Mouse (Mus musculus) gastrocnemius, postnatal 14 days (tissue): ENCODE data around the gene Faap100. TPM values are rescaled to one million over a fixed set of nuclear protein-coding genes. Genes with fewer than 3 reads are reported as not detected.
A peak's percentile ranks its signal among the peaks of the same experiment; 100 is the strongest.
"Not testable (repeated sequence)": the region's sequence is repeated elsewhere in the genome, so short reads cannot be mapped to it uniquely, and the experiment has no call there.

Source experiments
- DNase-seq: peaks from one replicate; pipeline ENCODE4 v3.0.0; 2021; ENCODE audit warnings: mixed read lengths
- intact Hi-C: fragments of 180-260 bp; cut with DNase I; formaldehyde crosslinking; loops from one replicate; pipeline ENCODE4 v1.15.1; 2025; ENCODE audit warnings: low total_unique reads
- long read RNA-seq, 2 experiments: library from polyadenylated mRNA; stranded (forward); transcript quantifications; one replicate each; pipeline ENCODE4 v2.0.0; 2021
- total RNA-seq, 2 experiments: library from RNA; stranded (reverse); gene quantifications; 2 replicates each; pipeline ENCODE4 v1.2.3; 2021

Gene Faap100
- total RNA-seq: 10 to 100 TPM; 11.2 to 16.0 TPM
- long read RNA-seq, experiment 1, transcript Faap100-201 (10 exons, 3,193 nt): major isoform, 25 of 40 reads
- long read RNA-seq, experiment 1, partial matches to known transcripts: 5 of 40 reads
- long read RNA-seq, experiment 1, other reads (novel, unspliced or antisense): 8 of 40 reads
- long read RNA-seq, experiment 2, transcript Faap100-201 (10 exons, 3,193 nt): major isoform, 38 of 56 reads
- long read RNA-seq, experiment 2, partial matches to known transcripts: 10 of 56 reads
- long read RNA-seq, experiment 2, other reads (novel, unspliced or antisense): 4 of 56 reads

GRCm38 (mm10) chr11:120378611-120379540, at the start of gene Faap100:
Gene Faap100 (minus strand): TSS chr11:120378764.
- peak; percentile 92 for DNase-seq

GRCm38 (mm10) chr11:120426727-120427126, 48.2 kb upstream of the Faap100 start:
- intact Hi-C loops: no loop called here
- DNase-seq: no peak

More at GRCm38 (mm10) chr11:120378611-120379540, at the start of gene Faap100:
- intact Hi-C loops: no loop called here

- DNase-seq: peak; percentile 49
- intact Hi-C loops: no loop called here
These were observed 45.2 kb upstream of the Faap100 start for GRCm38 (mm10) chr11:120423569-120424295.

GRCm38 (mm10) chr11:120422651-120423568, 44.3 kb upstream of the Faap100 start:
- intact Hi-C loops: no loop called here
- no peak for DNase-seq

GRCm38 (mm10) chr11:120418592-120418991, 40.0 kb upstream of the Faap100 start:
- DNase-seq: no peak
- intact Hi-C loops: no loop called here

- intact Hi-C loops: no loop called here
- no peak for DNase-seq
These were observed 39.3 kb upstream of the Faap100 start for GRCm38 (mm10) chr11:120417852-120418251.

- intact Hi-C loops, DNase-seq: not testable (repeated sequence)
These were observed 35.1 kb upstream of the Faap100 start for GRCm38 (mm10) chr11:120413621-120414020.

- no peak for DNase-seq
- intact Hi-C loops: no loop called here
These were observed 27.9 kb upstream of the Faap100 start for GRCm38 (mm10) chr11:120406445-120406844.

GRCm38 (mm10) chr11:120405867-120406266, 27.3 kb upstream of the Faap100 start:
- DNase-seq: no peak
- intact Hi-C loops: no loop called here

GRCm38 (mm10) chr11:120404814-120405213, 26.2 kb upstream of the Faap100 start:
- intact Hi-C loops: no loop called here
- no peak for DNase-seq

- no peak for DNase-seq
- intact Hi-C loops: no loop called here
These were observed 20.8 kb upstream of the Faap100 start for GRCm38 (mm10) chr11:120399319-120399718.

GRCm38 (mm10) chr11:120397602-120398001, 19.0 kb upstream of the Faap100 start:
- DNase-seq: no peak
- intact Hi-C loops: no loop called here

- intact Hi-C loops: no loop called here
- DNase-seq: no peak
These were observed 17.1 kb upstream of the Faap100 start for GRCm38 (mm10) chr11:120395661-120396060.

- intact Hi-C loops: no loop called here
- no peak for DNase-seq
These were observed 10.0 kb upstream of the Faap100 start for GRCm38 (mm10) chr11:120388580-120388979.

GRCm38 (mm10) chr11:120387157-120387556, 8.6 kb upstream of the Faap100 start:
- DNase-seq: no peak
- intact Hi-C loops: no loop called here

GRCm38 (mm10) chr11:120386632-120387031, 8.1 kb upstream of the Faap100 start:
- no peak for DNase-seq
- intact Hi-C loops: no loop called here

GRCm38 (mm10) chr11:120382509-120382908, 3.9 kb upstream of the Faap100 start:
- DNase-seq: no peak
- intact Hi-C loops: no loop called here

GRCm38 (mm10) chr11:120381157-120381556, 2.6 kb upstream of the Faap100 start:
- intact Hi-C loops: no loop called here
- no peak for DNase-seq

- DNase-seq: no peak
- intact Hi-C loops: no loop called here
These were observed 1.7 kb upstream of the Faap100 start for GRCm38 (mm10) chr11:120380271-120380670.
